ENCODE assay signal across 11 mouse cellular contexts in the genomic region with DNA sequence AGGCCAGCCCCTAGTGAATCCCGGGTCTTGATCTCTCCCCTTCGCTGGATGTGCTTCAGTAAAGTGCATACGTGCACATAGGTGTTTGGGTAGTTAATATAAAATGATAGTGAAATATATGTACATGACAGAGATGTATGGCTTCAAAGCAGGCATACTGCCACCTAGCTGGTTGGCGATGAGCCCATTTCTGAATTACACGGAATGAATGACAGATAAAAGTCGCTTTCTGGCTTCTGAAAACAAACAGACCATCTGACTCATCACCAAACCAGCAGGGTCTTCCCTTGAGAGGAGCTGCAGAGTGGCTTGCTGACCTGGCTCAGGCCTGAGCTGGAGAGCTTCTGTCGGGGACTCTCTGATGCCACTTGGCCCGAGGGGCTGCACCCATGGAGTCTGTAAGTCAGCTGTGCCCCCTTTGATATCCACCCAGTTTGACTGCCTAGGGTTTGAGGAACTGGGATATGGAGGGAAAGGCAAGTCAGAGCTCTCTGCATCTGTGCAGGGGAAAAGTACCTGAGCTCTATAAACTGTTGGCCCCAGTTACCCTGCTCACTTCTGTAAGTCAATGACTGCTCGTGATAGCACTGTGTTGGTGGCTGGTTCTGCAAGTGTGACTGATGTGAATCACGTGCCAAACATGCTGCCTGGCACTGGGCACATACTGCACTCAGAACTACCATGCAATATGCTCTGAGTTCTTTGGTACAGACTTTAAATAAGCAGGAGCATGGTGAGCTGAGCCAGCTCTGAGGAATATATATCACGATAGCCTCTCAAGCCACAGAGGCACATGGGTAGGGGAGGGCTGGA.
DNase-seq lines count a peak whose midpoint lies in the region; ATAC-seq and TF ChIP-seq lines count a peak whose summit lies in the region.
"Had no signal": no experiment of that assay in that cellular context is flagged by ENCODE, and none has a peak within 500 bp of the region (broad histone marks: within the 10 kb centered on the region; RNA-seq: fewer than 3 reads in every experiment).

No protein-coding gene starts in this region.

- 0 out of 2 replicates have a peak, but pooled peaks have one; percentile 7 for TF ChIP-seq CTCF in intestine, postnatal 0 days (IDR thresholded peaks at IDR 0.05; ENCODE audit: low read depth)
- TF ChIP-seq CTCF in stomach, postnatal 0 days (IDR thresholded peaks at IDR 0.05; ENCODE audit: low read depth): 0 out of 2 replicates have a peak, but pooled peaks have one; percentile 20

- H3K4me3 ChIP-seq in embryonic facial prominence, embryonic 14.5 days (ENCODE audit: low read depth, low read length): no peak overlapping the region
- H3K4me3 ChIP-seq in embryonic facial prominence, embryonic 10.5 days: no peak overlapping the region
- H3K4me3 ChIP-seq in intestine, postnatal 0 days (ENCODE audit: low read depth, low read length): no peak overlapping the region
- no peak overlapping the region for H3K4me3 ChIP-seq in intestine, embryonic 16.5 days (ENCODE audit: low read length)
- no peak overlapping the region for H3K4me3 ChIP-seq in neural tube, embryonic 15.5 days (replicated peaks)
- no peak overlapping the region for H3K4me3 ChIP-seq in stomach, postnatal 0 days (ENCODE audit: low read depth, low read length)
- H3K4me3 ChIP-seq: lung, embryonic 15.5 days had no signal

- no peaks in the 10 kb centered on the region for H3K9me3 ChIP-seq in embryonic facial prominence, embryonic 14.5 days (ENCODE audit: control insufficient read depth, low read length)
- H3K9me3 ChIP-seq in embryonic facial prominence, embryonic 10.5 days: no peaks in the 10 kb centered on the region
- no peaks in the 10 kb centered on the region for H3K9me3 ChIP-seq in intestine, postnatal 0 days (ENCODE audit: control insufficient read depth)
- H3K9me3 ChIP-seq in intestine, embryonic 16.5 days (ENCODE audit: control insufficient read depth, low read length): no peaks in the 10 kb centered on the region
- no peaks in the 10 kb centered on the region for H3K9me3 ChIP-seq in neural tube, embryonic 15.5 days (replicated peaks)
- H3K9me3 ChIP-seq in stomach, postnatal 0 days (ENCODE audit: control insufficient read depth, low read length): no peaks in the 10 kb centered on the region
- H3K9me3 ChIP-seq: lung, embryonic 15.5 days had no signal

- no peaks in the 10 kb centered on the region for H3K36me3 ChIP-seq in embryonic facial prominence, embryonic 14.5 days (ENCODE audit: control insufficient read depth, insufficient read depth, low read length)
- no peaks in the 10 kb centered on the region for H3K36me3 ChIP-seq in embryonic facial prominence, embryonic 10.5 days (replicated peaks)
- no peaks in the 10 kb centered on the region for H3K36me3 ChIP-seq in intestine, postnatal 0 days (ENCODE audit: control insufficient read depth, insufficient read depth)
- H3K36me3 ChIP-seq in intestine, embryonic 16.5 days (ENCODE audit: control insufficient read depth, insufficient read depth, low read length): no peaks in the 10 kb centered on the region
- H3K36me3 ChIP-seq in neural tube, embryonic 15.5 days: no peaks in the 10 kb centered on the region
- no peaks in the 10 kb centered on the region for H3K36me3 ChIP-seq in stomach, postnatal 0 days (ENCODE audit: control insufficient read depth, insufficient read depth, low read length)
- H3K36me3 ChIP-seq: lung, embryonic 15.5 days had no signal

- H3K27me3 ChIP-seq in embryonic facial prominence, embryonic 14.5 days (replicated peaks; ENCODE audit: control insufficient read depth, insufficient read depth, low read length): no peaks in the 10 kb centered on the region; the same call in 1 of the 2 replicates
- H3K27me3 ChIP-seq in embryonic facial prominence, embryonic 10.5 days (replicated peaks; ENCODE audit: low read depth, poor library complexity, severe bottlenecking): no peaks in the 10 kb centered on the region
- H3K27me3 ChIP-seq in intestine, postnatal 0 days (replicated peaks; ENCODE audit: control insufficient read depth, insufficient read depth, low read length): no peaks in the 10 kb centered on the region
- no peaks in the 10 kb centered on the region for H3K27me3 ChIP-seq in intestine, embryonic 16.5 days (replicated peaks; ENCODE audit: control insufficient read depth, insufficient read depth, low read length)
- peaks cover 47% of the 10 kb centered on the region for H3K27me3 ChIP-seq in neural tube, embryonic 15.5 days (replicated peaks)
- no peaks in the 10 kb centered on the region for H3K27me3 ChIP-seq in stomach, postnatal 0 days (ENCODE audit: control insufficient read depth, insufficient read depth, low read length)
- H3K27me3 ChIP-seq: lung, embryonic 15.5 days had no signal

- no peak for ATAC-seq in embryonic facial prominence, embryonic 14.5 days (ENCODE audit: low read depth)
- no peak for ATAC-seq in intestine, postnatal 0 days
- no peak for ATAC-seq in intestine, embryonic 16.5 days
- ATAC-seq in neural tube, embryonic 15.5 days (ENCODE audit: low FRiP score): no peak
- no peak for ATAC-seq in stomach, postnatal 0 days (ENCODE audit: low FRiP score, low TSS enrichment)

- H3K4me1 ChIP-seq in embryonic facial prominence, embryonic 14.5 days (ENCODE audit: control insufficient read depth, insufficient read depth, low read length): peaks cover 7% of the 10 kb centered on the region
- peaks cover 20% of the 10 kb centered on the region for H3K4me1 ChIP-seq in embryonic facial prominence, embryonic 10.5 days
- H3K4me1 ChIP-seq in intestine, postnatal 0 days (replicated peaks; ENCODE audit: control insufficient read depth, insufficient read depth, low read length): no peaks in the 10 kb centered on the region
- H3K4me1 ChIP-seq in intestine, embryonic 16.5 days (ENCODE audit: control insufficient read depth, insufficient read depth, low read length): peaks cover 13% of the 10 kb centered on the region; the same call in 1 of the 2 replicates
- H3K4me1 ChIP-seq in neural tube, embryonic 15.5 days: peaks cover 27% of the 10 kb centered on the region
- H3K4me1 ChIP-seq in stomach, postnatal 0 days (replicated peaks; ENCODE audit: control insufficient read depth, insufficient read depth): no peaks in the 10 kb centered on the region
- H3K4me1 ChIP-seq: lung, embryonic 15.5 days had no signal

- no peak overlapping the region for H3K27ac ChIP-seq in embryonic facial prominence, embryonic 14.5 days (replicated peaks; ENCODE audit: low read depth, low read length)
- no peak overlapping the region; the same call in 1 of the 2 replicates for H3K27ac ChIP-seq in embryonic facial prominence, embryonic 10.5 days (replicated peaks)
- no peak overlapping the region for H3K27ac ChIP-seq in intestine, postnatal 0 days (ENCODE audit: low read depth, low read length)
- no peak overlapping the region for H3K27ac ChIP-seq in intestine, embryonic 16.5 days (ENCODE audit: low read length)
- no peak overlapping the region for H3K27ac ChIP-seq in neural tube, embryonic 15.5 days (replicated peaks)
- no peak overlapping the region for H3K27ac ChIP-seq in stomach, postnatal 0 days (replicated peaks)
- H3K27ac ChIP-seq: lung, embryonic 15.5 days had no signal

- no peak for TF ChIP-seq EP300 in stomach, postnatal 0 days (optimal IDR thresholded peaks at IDR 0.05)

- WGBS in embryonic facial prominence, embryonic 14.5 days: 67% methylated on average over 11 of the region's 11 CpGs
- WGBS in embryonic facial prominence, embryonic 10.5 days: 80% methylated on average over 11 of the region's 11 CpGs
- 63% methylated on average over 11 of the region's 11 CpGs for WGBS in intestine, postnatal 0 days
- WGBS in intestine, embryonic 16.5 days: 65% methylated on average over 11 of the region's 11 CpGs
- WGBS in neural tube, embryonic 15.5 days: 72% methylated on average over 11 of the region's 11 CpGs
- 60% methylated on average over 11 of the region's 11 CpGs for WGBS in stomach, postnatal 0 days

- H3K4me2 ChIP-seq in embryonic facial prominence, embryonic 14.5 days (ENCODE audit: low read depth, low read length): no peak overlapping the region
- no peak overlapping the region for H3K4me2 ChIP-seq in intestine, postnatal 0 days (replicated peaks; ENCODE audit: low read depth)
- no peak overlapping the region for H3K4me2 ChIP-seq in intestine, embryonic 16.5 days (ENCODE audit: low read depth, low read length)
- no peak overlapping the region for H3K4me2 ChIP-seq in neural tube, embryonic 15.5 days
- no peak overlapping the region for H3K4me2 ChIP-seq in stomach, postnatal 0 days (replicated peaks; ENCODE audit: low read depth)
- H3K4me2 ChIP-seq: lung, embryonic 15.5 days had no signal

- no peak overlapping the region for H3K9ac ChIP-seq in embryonic facial prominence, embryonic 14.5 days (ENCODE audit: low read depth, low read length)
- no peak overlapping the region for H3K9ac ChIP-seq in intestine, postnatal 0 days (ENCODE audit: low read depth, low read length)
- no peak overlapping the region for H3K9ac ChIP-seq in intestine, embryonic 16.5 days (ENCODE audit: low read depth, low read length)
- no peak overlapping the region for H3K9ac ChIP-seq in neural tube, embryonic 15.5 days (replicated peaks)
- no peak overlapping the region for H3K9ac ChIP-seq in stomach, postnatal 0 days (ENCODE audit: low read length)
- H3K9ac ChIP-seq: lung, embryonic 15.5 days had no signal

- DNase-seq in embryonic facial prominence, embryonic 14.5 days (ENCODE audit: low spot score): peak; percentile 29
- no peak for DNase-seq in embryonic facial prominence, embryonic 10.5 days (ENCODE audit: low spot score)
- peak; percentile 13 for DNase-seq in neural tube, embryonic 10.5 days (ENCODE audit: extremely low spot score, low spot score)
- no peak for DNase-seq in stomach, postnatal 0 days (ENCODE audit: low spot score)
- DNase-seq in layer of hippocampus, adult 9-10 months (ENCODE audit: low spot score): no peak
- DNase-seq: gastrocnemius, postnatal 10 days; thymus, adult 2 months had no signal

Comparison
In these comparisons a context has a peak if more than half of its experiments do, and no peak if none do; other contexts are left out.
1. DNase-seq: peak in embryonic facial prominence, embryonic 14.5 days (single experiment) and neural tube, embryonic 10.5 days (single experiment); none in embryonic facial prominence, embryonic 10.5 days (single experiment), stomach, postnatal 0 days (single experiment) and layer of hippocampus, adult 9-10 months (single experiment).